ENCODE assay signal across 9 mouse cellular contexts in the genomic region with DNA sequence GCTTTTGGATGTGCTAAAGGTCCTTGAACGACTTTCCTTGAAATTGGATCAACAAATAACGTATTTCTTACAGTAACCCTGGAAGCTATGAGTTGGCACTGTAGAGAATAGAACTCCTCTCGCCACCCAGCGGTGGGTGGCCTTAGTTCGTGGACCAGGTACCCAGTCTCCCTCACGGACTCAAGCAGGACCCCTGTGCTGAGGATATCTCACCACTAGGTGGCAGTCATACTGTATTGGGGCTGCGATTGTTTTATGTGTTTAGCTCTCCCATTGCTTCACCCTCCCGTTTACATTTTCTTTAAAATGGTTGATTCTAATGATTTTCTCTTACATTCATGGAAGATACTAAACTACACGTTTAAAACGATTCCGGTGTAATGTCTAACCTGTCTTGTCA. TPM values are rescaled to one million over a fixed set of nuclear protein-coding genes. Genes with fewer than 3 reads are reported as not detected.
DNase-seq lines count a peak whose midpoint lies in the region; ATAC-seq and TF ChIP-seq lines count a peak whose summit lies in the region.
"Had no signal": no experiment of that assay in that cellular context is flagged by ENCODE, and none has a peak within 500 bp of the region (broad histone marks: within the 10 kb centered on the region; RNA-seq: fewer than 3 reads in every experiment).

No protein-coding gene starts in this region.

- H3K27ac ChIP-seq in forebrain, embryonic 14.5 days (ENCODE audit: low read depth, low read length) = no peak overlapping the region
- H3K27ac ChIP-seq in liver, postnatal 0 days (ENCODE audit: low read depth) = no peak overlapping the region
- H3K27ac ChIP-seq: limb, embryonic 15.5 days had no signal

- H3K9me3 ChIP-seq in E14TG2a.4 (ENCODE audit: low read length) = no peaks in the 10 kb centered on the region
- H3K9me3 ChIP-seq in forebrain, embryonic 14.5 days (replicated peaks; ENCODE audit: control insufficient read depth, low read length) = no peaks in the 10 kb centered on the region
- no peaks in the 10 kb centered on the region for H3K9me3 ChIP-seq in liver, postnatal 0 days (ENCODE audit: low read length)
- H3K9me3 ChIP-seq: limb, embryonic 15.5 days had no signal

- TF ChIP-seq CTCF in E14TG2a.4 (conservative IDR thresholded peaks at IDR 0.05; ENCODE audit: low read length) = peak; percentile 83
- TF ChIP-seq CTCF in liver, postnatal 0 days (IDR thresholded peaks at IDR 0.05; ENCODE audit: low read depth) = peak; percentile 99

- intact Hi-C loops in heart, postnatal 10 days (cut with DNase I) = loop anchor here (1.0 to 5.0 kb wide), 5 partner anchors 54 to 213 kb away; partner anchors contain the start of genes 1110002E22Rik and Gm5105

- H3K9ac ChIP-seq in forebrain, embryonic 14.5 days (ENCODE audit: low read length) = no peak overlapping the region
- no peak overlapping the region for H3K9ac ChIP-seq in liver, postnatal 0 days (replicated peaks)
- H3K9ac ChIP-seq: limb, embryonic 15.5 days had no signal

- no peak for TF ChIP-seq EP300 in liver, postnatal 0 days (IDR thresholded peaks at IDR 0.05; ENCODE audit: low read depth)

- H3K36me3 ChIP-seq in E14TG2a.4 (ENCODE audit: insufficient read depth, low read length) = no peaks in the 10 kb centered on the region
- H3K36me3 ChIP-seq in forebrain, embryonic 14.5 days (ENCODE audit: control insufficient read depth, insufficient read depth, low read length) = no peaks in the 10 kb centered on the region
- no peaks in the 10 kb centered on the region for H3K36me3 ChIP-seq in liver, postnatal 0 days (replicated peaks; ENCODE audit: insufficient read depth, low read length)
- H3K36me3 ChIP-seq: limb, embryonic 15.5 days had no signal

- H3K4me1 ChIP-seq in E14TG2a.4 (replicated peaks; ENCODE audit: low read depth, low read length) = peaks cover 31% of the 10 kb centered on the region
- H3K4me1 ChIP-seq in forebrain, embryonic 14.5 days (ENCODE audit: control insufficient read depth, insufficient read depth, low read length) = peaks cover 6% of the 10 kb centered on the region; the same call in 1 of the 2 replicates
- no peaks in the 10 kb centered on the region for H3K4me1 ChIP-seq in liver, postnatal 0 days (ENCODE audit: insufficient read depth)
- H3K4me1 ChIP-seq: limb, embryonic 15.5 days had no signal

- 17% methylated on average over 11 of the region's 11 CpGs for WGBS in forebrain, embryonic 14.5 days
- WGBS in large intestine, adult 2 months = 10% methylated on average over 11 of the region's 11 CpGs
- 6% methylated on average over 11 of the region's 11 CpGs for WGBS in liver, postnatal 0 days (ENCODE audit: insufficient replicate concordance)

- ATAC-seq in forebrain, embryonic 14.5 days = peak; percentile 83
- peak; percentile 94 for ATAC-seq in liver, postnatal 0 days
- peak; percentile 99 for ATAC-seq in neutrophil, adult 5-6 weeks (ENCODE audit: extremely low read depth, insufficient number of reproducible peaks, low FRiP score, poor library complexity, severe bottlenecking)

- peaks cover 6% of the 10 kb centered on the region for H3K27me3 ChIP-seq in E14TG2a.4 (ENCODE audit: insufficient read depth, low read length)
- no peaks in the 10 kb centered on the region for H3K27me3 ChIP-seq in forebrain, embryonic 14.5 days (replicated peaks; ENCODE audit: control insufficient read depth, insufficient read depth, low read length)
- no peaks in the 10 kb centered on the region for H3K27me3 ChIP-seq in liver, postnatal 0 days (ENCODE audit: insufficient read depth, low read length)
- H3K27me3 ChIP-seq: limb, embryonic 15.5 days had no signal

- H3K4me2 ChIP-seq in forebrain, embryonic 14.5 days (ENCODE audit: low read length) = no peak overlapping the region
- H3K4me2 ChIP-seq in liver, postnatal 0 days (ENCODE audit: low read depth, low read length) = 0 out of 2 replicates have a peak overlapping the region, but pooled peaks have one; percentile 6
- H3K4me2 ChIP-seq: limb, embryonic 15.5 days had no signal

- peak; percentile 89 for DNase-seq in c-Kit-positive CD71-positive TER-119-positive erythroid progenitor cells, embryonic 14.5 days (ENCODE audit: low spot score)
- peak; percentile 83 for DNase-seq in forebrain, embryonic 14.5 days (ENCODE audit: low spot score)
- peak; percentile 92 to 93 for DNase-seq in heart, postnatal 10 days
- peak; percentile 58 for DNase-seq in large intestine, adult 2 months (ENCODE audit: low read depth, low spot score)
- DNase-seq in liver, postnatal 0 days = peak; percentile 89
- peak; percentile 74 for DNase-seq in testis, postnatal 14 days (ENCODE audit: low spot score)

- no peak overlapping the region for H3K4me3 ChIP-seq in E14TG2a.4 (replicated peaks; ENCODE audit: low read length)
- H3K4me3 ChIP-seq in forebrain, embryonic 14.5 days (ENCODE audit: low read depth, low read length) = no peak overlapping the region
- no peak overlapping the region for H3K4me3 ChIP-seq in liver, postnatal 0 days (ENCODE audit: low read depth, low read length)
- H3K4me3 ChIP-seq: limb, embryonic 15.5 days had no signal

RNA-seq across cellular contexts. Expression of gene Dapp1, which starts 9.8 kb away (rescaled TPM):
- 2.4 and 4.4 TPM in 2 replicates for polyA plus RNA-seq in forebrain, embryonic 14.5 days (2014; fragmentation: Nextera tagmentation; extraction: Ambion mirVana)
- total RNA-seq in heart, postnatal 10 days (2021) = 1 to 10 TPM; 4.0 to 5.2 TPM
- polyA plus RNA-seq in large intestine, adult 2 months (2012; rRNA removed) = 9.0 and 10.9 TPM in 2 replicates
- 9.6 and 10.3 TPM in 2 replicates for polyA plus RNA-seq in liver, postnatal 0 days (2015; fragmentation: Nextera tagmentation; extraction: Ambion mirVana)
- total RNA-seq in neutrophil, adult 5-6 weeks (2017) = 102 and 108 TPM in 2 replicates
